Mouse (Mus musculus) lung, postnatal 0 days (tissue): ENCODE results near the gene Col6a6.

Source experiments
- CTCF ChIP-seq: IDR thresholded peaks from 2 replicates; pipeline ENCODE4 v1.5.1; 2016; ENCODE audit warnings: antibody characterized with exemption, mild to moderate bottlenecking
- EP300 ChIP-seq: IDR thresholded peaks from 2 replicates; pipeline ENCODE4 v1.6.1; 2016; ENCODE audit warnings: antibody characterized with exemption, mild to moderate bottlenecking, control low read depth

- TF ChIP-seq CTCF (no peak), EP300 (no peak)
Observed at GRCm38 (mm10) chr9:105697764-105698396, 130.1 kb downstream of the Col6a6 start.
